Mouse (Mus musculus): ENCODE measurements around the gene E330021D16Rik. TPM values are rescaled to one million over a fixed set of nuclear protein-coding genes. Genes with fewer than 3 reads are reported as not detected.
"Not testable (repeated sequence)": the region's sequence is repeated elsewhere in the genome, so short reads cannot be mapped to it uniquely, and the experiment has no call there.

The E330021D16Rik gene
- polyA plus RNA-seq, 1 experiment from 2014 or later = not detected

DNA sequence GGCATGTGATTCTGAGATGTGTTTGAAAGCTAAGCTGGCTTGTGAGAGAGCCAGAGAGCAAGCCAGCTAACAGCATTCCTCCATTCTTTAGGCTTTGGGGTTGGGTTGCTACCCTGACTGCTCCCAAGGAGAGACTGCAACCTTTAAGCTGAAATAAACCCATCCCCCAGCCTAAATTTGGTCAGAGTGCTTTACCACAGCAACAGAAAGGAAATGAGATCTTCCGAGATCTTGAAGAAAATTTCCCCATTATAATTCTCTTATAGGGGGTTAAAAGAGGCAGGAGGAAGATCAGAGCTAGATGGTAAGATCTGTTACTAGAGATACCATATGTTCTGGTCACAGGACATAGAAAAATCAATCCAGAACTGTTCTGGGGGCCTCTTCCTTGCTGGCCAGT lies 34.6 kb upstream of the E330021D16Rik start:
- Histone ChIP-seq H3K9me3 (ENCODE audit: control insufficient read depth, low read length) (peaks cover 2% of the 10 kb centered on the region; the same call in 1 of the 2 replicates), H3K9ac (ENCODE audit: low read depth, low read length) (no peak overlapping the region), H3K27me3 (replicated peaks; ENCODE audit: control insufficient read depth, insufficient read depth, low read length) (no peaks in the 10 kb centered on the region), H3K4me2 (no peak overlapping the region), H3K4me1 (replicated peaks; ENCODE audit: control insufficient read depth, insufficient read depth, low read length) (no peaks in the 10 kb centered on the region; the same call in 1 of the 2 replicates), H3K36me3 (ENCODE audit: control insufficient read depth, insufficient read depth, low read length) (no peaks in the 10 kb centered on the region), H3K4me3 (ENCODE audit: low read depth, low read length) (no peak overlapping the region), H3K27ac (ENCODE audit: low read depth, low read length) (no peak overlapping the region; the same call in 1 of the 2 replicates)
- no peak for ATAC-seq (replicated peaks; ENCODE audit: low FRiP score)
- WGBS = 63% methylated on average over 1 of the region's 1 CpGs
- DNase-seq (ENCODE audit: low spot score) = no peak

GRCm38 (mm10) chr6:136449270-136449692 lies 33.9 kb upstream of the E330021D16Rik start:
- Histone ChIP-seq H3K9ac (ENCODE audit: low read depth, low read length) (no peak overlapping the region), H3K27me3 (replicated peaks; ENCODE audit: control insufficient read depth, insufficient read depth, low read length) (no peaks in the 10 kb centered on the region), H3K4me1 (replicated peaks; ENCODE audit: control insufficient read depth, insufficient read depth, low read length) (no peaks in the 10 kb centered on the region; the same call in 1 of the 2 replicates), H3K36me3 (ENCODE audit: control insufficient read depth, insufficient read depth, low read length) (no peaks in the 10 kb centered on the region), H3K4me2 (no peak overlapping the region; the same call in 1 of the 2 replicates), H3K9me3 (ENCODE audit: control insufficient read depth, low read length) (peaks cover 8% of the 10 kb centered on the region; the same call in 1 of the 2 replicates), H3K4me3 (ENCODE audit: low read depth, low read length) (no peak overlapping the region), H3K27ac (ENCODE audit: low read depth, low read length) (no peak overlapping the region; the same call in 1 of the 2 replicates)
- WGBS = 26% methylated on average over 9 of the region's 9 CpGs
- ATAC-seq (replicated peaks; ENCODE audit: low FRiP score) = peak; percentile 80
- no peak for DNase-seq (ENCODE audit: low spot score)

DNA sequence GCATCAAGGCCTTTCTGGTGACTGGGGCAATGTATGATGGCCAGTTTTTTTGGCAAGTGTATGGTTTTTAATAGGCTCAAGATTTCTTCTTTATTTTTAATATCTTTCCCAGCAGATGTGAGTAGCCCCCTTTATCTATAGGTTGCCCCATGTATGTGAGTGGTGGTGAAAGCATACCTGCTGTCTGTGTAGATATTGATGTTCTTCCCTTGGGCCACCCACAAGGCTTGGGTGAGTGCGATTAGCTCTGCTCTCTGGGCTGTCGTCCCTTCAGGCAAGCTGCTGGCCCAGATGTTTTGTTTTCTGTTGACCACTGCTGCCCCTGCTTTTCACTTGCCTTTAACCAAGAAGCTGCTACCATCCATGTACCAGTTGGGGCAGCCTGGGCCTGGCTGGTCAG lies 23.8 kb upstream of the E330021D16Rik start:
- H3K27ac ChIP-seq (ENCODE audit: low read depth, low read length); DNase-seq (ENCODE audit: low spot score); H3K4me3 ChIP-seq (ENCODE audit: low read depth, low read length); H3K4me2 ChIP-seq; H3K9ac ChIP-seq (ENCODE audit: low read depth, low read length); H3K4me1 ChIP-seq (replicated peaks; ENCODE audit: control insufficient read depth, insufficient read depth, low read length); H3K27me3 ChIP-seq (replicated peaks; ENCODE audit: control insufficient read depth, insufficient read depth, low read length); H3K9me3 ChIP-seq (ENCODE audit: control insufficient read depth, low read length); ATAC-seq (replicated peaks; ENCODE audit: low FRiP score); H3K36me3 ChIP-seq (ENCODE audit: control insufficient read depth, insufficient read depth, low read length): not testable (repeated sequence)
- WGBS = 73% methylated on average over 2 of the region's 2 CpGs

GRCm38 (mm10) chr6:136436151-136436550 lies 20.8 kb upstream of the E330021D16Rik start:
- H3K27me3 ChIP-seq (replicated peaks; ENCODE audit: control insufficient read depth, insufficient read depth, low read length) = not testable (repeated sequence)
- WGBS = 92% methylated on average over 3 of the region's 3 CpGs

DNA sequence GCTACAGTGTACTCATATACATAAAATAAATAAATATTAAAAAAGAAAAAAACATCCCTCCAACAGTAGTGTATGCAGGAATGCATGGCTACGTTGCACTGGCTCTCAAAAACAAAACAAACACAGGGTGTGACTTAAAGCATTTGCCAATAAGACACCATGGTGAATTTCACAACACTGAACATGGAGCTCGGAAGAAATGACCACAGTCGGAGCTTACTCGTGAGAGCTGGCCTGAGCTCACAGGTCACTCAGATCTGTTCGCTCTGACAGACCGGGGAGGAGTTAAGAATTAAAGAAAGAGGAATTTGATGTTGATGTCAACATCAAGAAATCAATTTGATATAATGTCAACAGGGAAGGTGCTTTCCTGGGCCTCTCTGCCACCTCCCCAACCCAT lies 18.2 kb upstream of the E330021D16Rik start:
- 88% methylated on average over 6 of the region's 6 CpGs for WGBS

More at GRCm38 (mm10) chr6:136436151-136436550, 20.8 kb upstream of the E330021D16Rik start:
- not testable (repeated sequence) for H3K9ac ChIP-seq (ENCODE audit: low read depth, low read length); H3K27ac ChIP-seq (ENCODE audit: low read depth, low read length); H3K9me3 ChIP-seq (ENCODE audit: control insufficient read depth, low read length); H3K4me3 ChIP-seq (ENCODE audit: low read depth, low read length); H3K4me1 ChIP-seq (replicated peaks; ENCODE audit: control insufficient read depth, insufficient read depth, low read length); H3K4me2 ChIP-seq; DNase-seq (ENCODE audit: low spot score); ATAC-seq (replicated peaks; ENCODE audit: low FRiP score); H3K36me3 ChIP-seq (ENCODE audit: control insufficient read depth, insufficient read depth, low read length)

DNA sequence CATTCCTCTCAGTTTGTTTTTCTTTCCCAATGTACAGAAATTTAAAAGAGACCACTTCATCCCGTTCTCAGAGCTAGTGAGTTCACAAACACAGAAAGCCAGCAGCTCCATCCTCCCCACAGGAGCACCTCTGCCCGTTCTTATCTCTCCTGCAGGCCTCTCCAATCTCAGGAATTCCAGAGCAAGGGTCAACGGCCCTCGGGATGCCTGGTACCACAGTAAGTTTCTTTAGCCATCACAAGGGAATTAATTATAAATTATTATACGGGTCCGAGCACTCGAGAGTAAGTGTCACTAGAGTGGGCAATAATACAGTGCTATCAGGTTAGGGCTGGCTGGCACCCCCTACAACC lies 16.5 kb upstream of the E330021D16Rik start:
- DNase-seq (ENCODE audit: low spot score) (no peak), ATAC-seq (replicated peaks; ENCODE audit: low FRiP score) (no peak)
- no peaks in the 10 kb centered on the region for H3K4me1 ChIP-seq (replicated peaks; ENCODE audit: control insufficient read depth, insufficient read depth, low read length)
- no peak overlapping the region for H3K9ac ChIP-seq (ENCODE audit: low read depth, low read length)
- no peaks in the 10 kb centered on the region for H3K36me3 ChIP-seq (ENCODE audit: control insufficient read depth, insufficient read depth, low read length)
- H3K4me3 ChIP-seq (ENCODE audit: low read depth, low read length) = no peak overlapping the region
- H3K9me3 ChIP-seq (ENCODE audit: control insufficient read depth, low read length) = no peaks in the 10 kb centered on the region
- H3K4me2 ChIP-seq = no peak overlapping the region
- no peak overlapping the region for H3K27ac ChIP-seq (ENCODE audit: low read depth, low read length)
- WGBS = 40% methylated on average over 7 of the region's 7 CpGs
- H3K27me3 ChIP-seq (replicated peaks; ENCODE audit: control insufficient read depth, insufficient read depth, low read length) = no peaks in the 10 kb centered on the region

More for the DNA sequence above, 18.2 kb upstream of the E330021D16Rik start:
- no peak for DNase-seq (ENCODE audit: low spot score)
- Histone ChIP-seq H3K4me2 (no peak overlapping the region), H3K4me1 (replicated peaks; ENCODE audit: control insufficient read depth, insufficient read depth, low read length) (no peaks in the 10 kb centered on the region), H3K9me3 (ENCODE audit: control insufficient read depth, low read length) (no peaks in the 10 kb centered on the region), H3K9ac (ENCODE audit: low read depth, low read length) (no peak overlapping the region), H3K36me3 (ENCODE audit: control insufficient read depth, insufficient read depth, low read length) (no peaks in the 10 kb centered on the region), H3K4me3 (ENCODE audit: low read depth, low read length) (no peak overlapping the region), H3K27me3 (replicated peaks; ENCODE audit: control insufficient read depth, insufficient read depth, low read length) (no peaks in the 10 kb centered on the region), H3K27ac (ENCODE audit: low read depth, low read length) (no peak overlapping the region)
- no peak for ATAC-seq (replicated peaks; ENCODE audit: low FRiP score)

DNA sequence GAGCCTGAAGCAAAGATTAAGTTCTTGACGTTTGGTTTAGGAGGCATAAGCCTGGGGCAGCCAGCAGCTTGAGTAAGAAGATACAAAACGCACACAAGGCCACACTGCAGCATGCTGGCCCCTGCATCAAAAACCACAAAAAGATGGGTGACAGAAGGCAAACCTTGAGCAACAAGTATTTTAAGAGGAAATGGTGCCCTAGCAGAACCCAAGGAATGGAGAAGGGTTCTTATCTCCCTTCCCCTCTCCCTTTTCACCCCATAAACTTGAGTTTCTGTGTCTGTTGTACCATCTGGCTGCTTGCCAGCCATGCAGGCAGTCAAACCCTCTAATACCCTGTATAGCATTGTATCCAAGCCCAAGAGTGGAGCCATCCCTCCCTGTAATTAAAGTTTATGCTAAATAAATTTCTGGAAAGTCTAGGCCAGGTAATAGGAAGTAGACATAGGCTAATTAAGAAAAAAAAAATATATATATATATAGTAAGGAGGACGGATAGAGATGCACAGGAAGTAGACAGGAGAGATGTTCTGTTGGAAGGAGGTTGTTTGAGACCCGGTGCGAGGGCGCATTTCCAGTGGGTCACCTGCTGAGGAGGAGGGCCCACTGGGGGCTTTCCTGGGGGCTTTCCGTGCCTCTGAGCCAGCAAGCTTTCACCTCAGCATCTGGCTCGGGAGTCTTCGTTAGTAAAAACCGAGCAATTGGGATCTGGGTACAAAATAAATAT lies 16.0 kb upstream of the E330021D16Rik start:
- Histone ChIP-seq H3K27me3 (replicated peaks; ENCODE audit: control insufficient read depth, insufficient read depth, low read length) (no peaks in the 10 kb centered on the region), H3K36me3 (ENCODE audit: control insufficient read depth, insufficient read depth, low read length) (no peaks in the 10 kb centered on the region), H3K9me3 (ENCODE audit: control insufficient read depth, low read length) (no peaks in the 10 kb centered on the region), H3K27ac (ENCODE audit: low read depth, low read length) (no peak overlapping the region), H3K4me3 (ENCODE audit: low read depth, low read length) (no peak overlapping the region), H3K4me1 (replicated peaks; ENCODE audit: control insufficient read depth, insufficient read depth, low read length) (no peaks in the 10 kb centered on the region), H3K4me2 (no peak overlapping the region), H3K9ac (ENCODE audit: low read depth, low read length) (no peak overlapping the region)
- 47% methylated on average over 10 of the region's 10 CpGs for WGBS
- DNase-seq (ENCODE audit: low spot score) = no peak
- ATAC-seq (replicated peaks; ENCODE audit: low FRiP score) = no peak

DNA sequence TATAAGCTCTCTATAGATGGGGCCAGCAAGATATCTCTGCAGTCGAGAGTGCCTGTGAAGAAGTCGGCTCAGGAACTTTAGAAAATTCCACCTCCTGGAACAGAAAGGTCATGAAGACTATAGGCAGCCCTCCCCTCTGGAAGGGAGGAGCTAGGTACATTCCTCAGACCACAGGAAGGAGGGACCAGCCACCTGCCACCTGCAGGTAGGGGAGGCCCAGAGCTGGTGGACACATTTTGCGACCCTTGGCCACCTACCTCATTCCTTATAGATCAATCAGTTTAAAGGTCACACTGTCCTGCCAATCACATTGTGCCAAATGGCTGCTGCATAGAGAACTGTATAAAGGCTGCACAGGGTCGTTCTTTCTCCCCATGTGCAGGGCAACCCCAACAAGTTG lies 14.1 kb upstream of the E330021D16Rik start:
- H3K9me3 ChIP-seq (ENCODE audit: control insufficient read depth, low read length) = no peaks in the 10 kb centered on the region
- H3K4me2 ChIP-seq = no peak overlapping the region
- H3K27me3 ChIP-seq (replicated peaks; ENCODE audit: control insufficient read depth, insufficient read depth, low read length) = no peaks in the 10 kb centered on the region
- no peaks in the 10 kb centered on the region for H3K36me3 ChIP-seq (ENCODE audit: control insufficient read depth, insufficient read depth, low read length)
- H3K4me3 ChIP-seq (ENCODE audit: low read depth, low read length) = no peak overlapping the region
- ATAC-seq (replicated peaks; ENCODE audit: low FRiP score) (0 out of 2 replicates have a peak, but pooled peaks have one; percentile 53), DNase-seq (ENCODE audit: low spot score) (no peak)
- H3K4me1 ChIP-seq (replicated peaks; ENCODE audit: control insufficient read depth, insufficient read depth, low read length) = no peaks in the 10 kb centered on the region
- WGBS = 53% methylated on average over 4 of the region's 4 CpGs
- no peak overlapping the region for H3K27ac ChIP-seq (ENCODE audit: low read depth, low read length)
- no peak overlapping the region for H3K9ac ChIP-seq (ENCODE audit: low read depth, low read length)

- no peaks in the 10 kb centered on the region for H3K27me3 ChIP-seq (replicated peaks; ENCODE audit: control insufficient read depth, insufficient read depth, low read length)
- H3K9me3 ChIP-seq (ENCODE audit: control insufficient read depth, low read length) = no peaks in the 10 kb centered on the region
- no peak for DNase-seq (ENCODE audit: low spot score)
- no peak overlapping the region for H3K4me2 ChIP-seq
- H3K9ac ChIP-seq (ENCODE audit: low read depth, low read length) = no peak overlapping the region
- H3K4me3 ChIP-seq (ENCODE audit: low read depth, low read length) = no peak overlapping the region
- no peaks in the 10 kb centered on the region for H3K4me1 ChIP-seq (replicated peaks; ENCODE audit: control insufficient read depth, insufficient read depth, low read length)
- no peak for ATAC-seq (replicated peaks; ENCODE audit: low FRiP score)
- WGBS = 86% methylated on average over 5 of the region's 5 CpGs
- H3K27ac ChIP-seq (ENCODE audit: low read depth, low read length) = no peak overlapping the region
- H3K36me3 ChIP-seq (ENCODE audit: control insufficient read depth, insufficient read depth, low read length) = no peaks in the 10 kb centered on the region
Observed at GRCm38 (mm10) chr6:136428412-136428811, 13.0 kb upstream of the E330021D16Rik start.

Measured in liver, embryonic 11.5 days (tissue).